8 mouse cellular contexts compared by ENCODE assay signal in the genomic region with DNA sequence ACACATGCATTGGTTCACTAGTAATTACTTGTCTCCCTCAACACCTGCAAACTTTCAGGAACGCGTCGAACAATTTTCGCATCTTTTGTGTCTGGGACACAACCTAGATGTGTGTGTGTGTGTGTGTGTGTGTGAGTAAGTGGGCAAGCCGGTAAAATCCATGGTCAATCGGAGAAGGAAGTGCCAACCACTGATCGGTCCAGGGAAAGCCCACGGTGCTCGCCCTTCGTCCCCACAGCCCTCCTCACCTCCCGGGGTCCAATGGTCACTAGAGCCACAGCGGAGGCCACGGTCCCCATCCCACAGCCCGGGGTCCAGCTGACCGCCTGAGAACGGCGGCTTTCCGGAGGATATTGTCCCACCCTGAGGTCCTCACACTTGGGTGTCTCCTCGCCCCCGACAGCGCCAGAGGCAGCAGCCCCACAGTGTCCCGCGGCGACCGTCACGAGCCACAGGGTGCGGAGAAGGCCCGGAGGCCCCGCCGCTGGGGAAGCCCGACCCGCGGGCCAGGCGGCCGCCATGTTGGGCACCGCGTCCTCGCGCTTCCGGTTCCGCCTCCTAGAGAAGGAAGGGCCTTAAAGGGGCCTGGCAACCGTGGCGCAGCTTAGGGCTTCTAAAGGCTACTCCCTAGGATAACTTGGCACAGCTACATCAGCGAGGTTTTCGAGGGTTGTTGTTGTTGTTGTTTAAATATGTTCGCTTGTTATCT. TPM values are rescaled to one million over a fixed set of nuclear protein-coding genes. Genes with fewer than 3 reads are reported as not detected.
DNase-seq lines count a peak whose midpoint lies in the region; ATAC-seq lines count a peak whose summit lies in the region.

A gene (minus strand): TSS at position 591 of the 709 bp plus-strand sequence.

- no peaks in the 10 kb centered on the region for H3K27me3 ChIP-seq in embryonic facial prominence, embryonic 11.5 days (ENCODE audit: control insufficient read depth, insufficient read depth, low read length)
- H3K27me3 ChIP-seq in limb, embryonic 10.5 days (ENCODE audit: low read depth, poor library complexity, severe bottlenecking): no peaks in the 10 kb centered on the region
- H3K27me3 ChIP-seq in midbrain, embryonic 12.5 days: peaks cover 4% of the 10 kb centered on the region; the same call in 1 of the 2 replicates

- H3K27ac ChIP-seq in embryonic facial prominence, embryonic 11.5 days (replicated peaks; ENCODE audit: low read depth, low read length): 0 out of 2 replicates have a peak within 1 kb of the TSS, but pooled peaks have one; percentile 47
- peak within 1 kb of the TSS; percentile 99 for H3K27ac ChIP-seq in limb, embryonic 10.5 days
- H3K27ac ChIP-seq in midbrain, embryonic 12.5 days (replicated peaks): peak within 1 kb of the TSS; percentile 49; the same call in 1 of the 2 replicates

- DNase-seq in 3134 (ENCODE audit: extremely low read depth, insufficient read length, low spot score): peak; percentile 81
- peak; percentile 85 for DNase-seq in adrenal gland, postnatal 25 days
- DNase-seq in embryonic facial prominence, embryonic 11.5 days (ENCODE audit: low spot score): peak; percentile 91
- peak; percentile 78 for DNase-seq in kidney, adult 11 months
- peak; percentile 90 for DNase-seq in limb, embryonic 10.5 days (ENCODE audit: low spot score)
- peak; percentile 76 for DNase-seq in skeletal muscle tissue, adult 2 months (ENCODE audit: low read depth, low spot score)

- peak within 1 kb of the TSS; percentile 42 for H3K4me2 ChIP-seq in embryonic facial prominence, embryonic 11.5 days (ENCODE audit: low read depth, low read length)
- H3K4me2 ChIP-seq in midbrain, embryonic 12.5 days (replicated peaks): peak within 1 kb of the TSS; percentile 61

- under 1% methylated on average over 46 of the region's 46 CpGs for WGBS in embryonic facial prominence, embryonic 11.5 days
- WGBS in limb, embryonic 10.5 days: under 1% methylated on average over 46 of the region's 46 CpGs
- WGBS in midbrain, embryonic 12.5 days: under 1% methylated on average over 46 of the region's 46 CpGs

- no peaks in the 10 kb centered on the region for H3K4me1 ChIP-seq in embryonic facial prominence, embryonic 11.5 days (ENCODE audit: control insufficient read depth, insufficient read depth, low read length)
- peaks cover 20% of the 10 kb centered on the region for H3K4me1 ChIP-seq in limb, embryonic 10.5 days
- H3K4me1 ChIP-seq in midbrain, embryonic 12.5 days: peaks cover 6% of the 10 kb centered on the region

- no peaks in the 10 kb centered on the region for H3K36me3 ChIP-seq in embryonic facial prominence, embryonic 11.5 days (replicated peaks; ENCODE audit: control insufficient read depth, insufficient read depth, low read depth, low read length)
- peaks cover 19% of the 10 kb centered on the region for H3K36me3 ChIP-seq in limb, embryonic 10.5 days
- 0 out of 2 replicates have a peak, but pooled peaks cover 4% of the 10 kb centered on the region for H3K36me3 ChIP-seq in midbrain, embryonic 12.5 days

- H3K9me3 ChIP-seq in embryonic facial prominence, embryonic 11.5 days (replicated peaks; ENCODE audit: control insufficient read depth, low read length): no peaks in the 10 kb centered on the region
- H3K9me3 ChIP-seq in limb, embryonic 10.5 days (replicated peaks): no peaks in the 10 kb centered on the region
- H3K9me3 ChIP-seq in midbrain, embryonic 12.5 days: no peaks in the 10 kb centered on the region

- H3K9ac ChIP-seq in embryonic facial prominence, embryonic 11.5 days (replicated peaks; ENCODE audit: low read length): peak within 1 kb of the TSS; percentile 98
- peak within 1 kb of the TSS; percentile 98 for H3K9ac ChIP-seq in midbrain, embryonic 12.5 days (replicated peaks)

- peak within 1 kb of the TSS; percentile 81 for H3K4me3 ChIP-seq in embryonic facial prominence, embryonic 11.5 days (ENCODE audit: low read depth, low read length)
- peak within 1 kb of the TSS; percentile 97 for H3K4me3 ChIP-seq in limb, embryonic 10.5 days
- peak within 1 kb of the TSS; percentile 94 for H3K4me3 ChIP-seq in midbrain, embryonic 12.5 days

- peak; percentile 93 for ATAC-seq in embryonic facial prominence, embryonic 11.5 days (replicated peaks; ENCODE audit: insufficient number of reproducible peaks, low FRiP score, low TSS enrichment, low read depth)
- peak; percentile 98 for ATAC-seq in granulocyte monocyte progenitor cell, adult 5-6 weeks (replicated peaks; ENCODE audit: poor library complexity, severe bottlenecking)
- peak; percentile 96 for ATAC-seq in midbrain, embryonic 12.5 days (ENCODE audit: low FRiP score, low read depth)

RNA-seq across cellular contexts. Expression of the gene that starts here (rescaled TPM):
- 38.9 and 42.8 TPM in 2 replicates for total RNA-seq in adrenal gland, postnatal 25 days (2021)
- 86.9 and 101 TPM in 2 replicates for polyA plus RNA-seq in embryonic facial prominence, embryonic 11.5 days (2014; fragmentation: Nextera tagmentation; extraction: Ambion mirVana)
- total RNA-seq in granulocyte monocyte progenitor cell, adult 5-6 weeks (2014; fragmentation: Nextera tagmentation): 24.6 and 29.3 TPM in 2 replicates
- total RNA-seq in granulocyte monocyte progenitor cell, adult 5-6 weeks (2017): 14.1 and 18.5 TPM in 2 replicates
- 66.3 and 73.8 TPM in 2 replicates for polyA plus RNA-seq in limb, embryonic 10.5 days (2016; fragmentation: Nextera tagmentation; extraction: Ambion mirVana)
- polyA plus RNA-seq in midbrain, embryonic 12.5 days (2016; fragmentation: Nextera tagmentation; extraction: Ambion mirVana): 98.5 and 109 TPM in 2 replicates

Comparison
In these comparisons a context has a peak if more than half of its experiments do, and no peak if none do; other contexts are left out.
1. Peak in every context shown above with its lines: DNase-seq, ATAC-seq, H3K4me3 ChIP-seq and H3K27ac ChIP-seq.
2. H3K27ac ChIP-seq: peak in every context shown above with its lines; median percentile 99 in limb, embryonic 10.5 days; 49 in midbrain, embryonic 12.5 days; 47 in embryonic facial prominence, embryonic 11.5 days.